Mouse (Mus musculus) thymus, postnatal 36 days (tissue): ENCODE measurements around the gene Nrg4.

ENCODE experiments used
- DNase-seq, 2 experiments: peaks; one replicate each; pipeline ENCODE4 v3.0.0; 2022; ENCODE audit warnings: mixed read lengths in 2 of 2

Nrg4 gene

GRCm38 (mm10) chr9:55313619-55314261 lies 12.9 kb downstream of the Nrg4 start:
- DNase-seq: no peak

GRCm38 (mm10) chr9:55311560-55311959 lies 15.1 kb downstream of the Nrg4 start:
- DNase-seq: peak; percentile 35 to 41

- no peak for DNase-seq
Measured at GRCm38 (mm10) chr9:55308455-55308854, 18.2 kb downstream of the Nrg4 start.

GRCm38 (mm10) chr9:55307557-55307956 lies 19.1 kb downstream of the Nrg4 start:
- DNase-seq: no peak

GRCm38 (mm10) chr9:55307066-55307465 lies 19.6 kb downstream of the Nrg4 start:
- DNase-seq: no peak

GRCm38 (mm10) chr9:55296221-55296620 lies 30.4 kb downstream of the Nrg4 start:
- DNase-seq: no peak

- DNase-seq: no peak
Measured at GRCm38 (mm10) chr9:55291966-55292365, 34.7 kb downstream of the Nrg4 start.

- no peak for DNase-seq
Measured at GRCm38 (mm10) chr9:55289475-55290198, 37.0 kb downstream of the Nrg4 start.

GRCm38 (mm10) chr9:55285197-55285596 lies 41.4 kb downstream of the Nrg4 start:
- DNase-seq: no peak

GRCm38 (mm10) chr9:55283516-55283915 lies 43.1 kb downstream of the Nrg4 start:
- DNase-seq: peak; percentile 25 to 32

GRCm38 (mm10) chr9:55279114-55279825 lies 47.4 kb downstream of the Nrg4 start:
- DNase-seq: no peak

GRCm38 (mm10) chr9:55277562-55277961 lies 49.1 kb downstream of the Nrg4 start:
- no peak for DNase-seq

- no peak for DNase-seq
Measured at GRCm38 (mm10) chr9:55273906-55274305, 52.7 kb downstream of the Nrg4 start.

GRCm38 (mm10) chr9:55271960-55272560 lies 54.6 kb downstream of the Nrg4 start:
- DNase-seq: no peak

- DNase-seq: no peak
Measured at GRCm38 (mm10) chr9:55264356-55265302, 62.0 kb downstream of the Nrg4 start.

GRCm38 (mm10) chr9:55259741-55260140 lies 66.9 kb downstream of the Nrg4 start:
- DNase-seq: no peak

- DNase-seq: no peak
Measured at GRCm38 (mm10) chr9:55257105-55257504, 69.5 kb downstream of the Nrg4 start.

GRCm38 (mm10) chr9:55255604-55256003 lies 71.0 kb downstream of the Nrg4 start:
- DNase-seq: no peak

- no peak for DNase-seq
Measured at GRCm38 (mm10) chr9:55255056-55255455, 71.6 kb downstream of the Nrg4 start.

- no peak for DNase-seq
Measured at GRCm38 (mm10) chr9:55253849-55254248, 72.8 kb downstream of the Nrg4 start.

GRCm38 (mm10) chr9:55252097-55252496 lies 74.5 kb downstream of the Nrg4 start:
- peak in 1 of 2 experiments; percentile 9 for DNase-seq

GRCm38 (mm10) chr9:55250595-55251247 lies 75.9 kb downstream of the Nrg4 start:
- no peak for DNase-seq
